Mouse (Mus musculus) MEL (cell line): ENCODE results near the gene Dnmt3l.

Experiments
- CHD1 ChIP-seq: IDR thresholded peaks from 2 replicates; pipeline ENCODE4 v1.6.1; 2012; ENCODE audit warnings: low read depth, mild to moderate bottlenecking, inconsistent platforms, low read length, improper control_type of control experiment
- CTCF ChIP-seq, 3 experiments: IDR thresholded peaks in 2 of 3; conservative IDR thresholded peaks in 1 of 3; 2 replicates each; pipeline ENCODE4 v1.5.1; 2011 to 2012; ENCODE audit warnings: low read length in 3 of 3, low read depth in 2 of 3, mild to moderate bottlenecking in 2 of 3, improper control_type of control experiment in 1 of 3, inconsistent platforms in 1 of 3, mixed read lengths in 1 of 3, moderate library complexity in 1 of 3; ENCODE audit not compliant: control insufficient read depth in 1 of 3, insufficient read depth in 1 of 3, poor library complexity in 1 of 3, severe bottlenecking in 1 of 3
- EP300 ChIP-seq, 2 experiments: IDR thresholded peaks; 2 replicates each; pipeline ENCODE4 v1.6.1; 2011; ENCODE audit warnings: improper control_type of control experiment in 2 of 2, low read length in 2 of 2, low read depth in 1 of 2, mild to moderate bottlenecking in 1 of 2
- GATA1 ChIP-seq: IDR thresholded peaks from 2 replicates; pipeline ENCODE4 v1.6.1; 2011; ENCODE audit warnings: low read depth, low read length, improper control_type of control experiment
- MAX ChIP-seq: IDR thresholded peaks from 2 replicates; pipeline ENCODE4 v1.6.1; 2011; ENCODE audit warnings: low read length, improper control_type of control experiment
- MEF2A ChIP-seq: IDR thresholded peaks from 2 replicates; pipeline ENCODE4 v1.6.1; 2014; ENCODE audit warnings: low read depth, mild to moderate bottlenecking, inconsistent platforms, low read length, improper control_type of control experiment; ENCODE audit not compliant: poor library complexity, insufficient replicate concordance, severe bottlenecking; ENCODE audit errors: extremely low read depth
- POLR2A ChIP-seq, 2 experiments: IDR thresholded peaks; 2 replicates each; pipeline ENCODE4 v1.6.1; 2011 to 2012; ENCODE audit warnings: low read length in 2 of 2, mild to moderate bottlenecking in 2 of 2, control low read depth in 1 of 2, improper control_type of control experiment in 1 of 2, low read depth in 1 of 2, moderate library complexity in 1 of 2; ENCODE audit not compliant: control insufficient read depth in 1 of 2, insufficient read depth in 1 of 2, poor library complexity in 1 of 2
- SIN3A ChIP-seq: IDR thresholded peaks from 2 replicates; pipeline ENCODE4 v1.6.1; 2012; ENCODE audit warnings: low read length, improper control_type of control experiment, inconsistent platforms
- TAL1 ChIP-seq: IDR thresholded peaks from 2 replicates; pipeline ENCODE4 v1.6.1; 2012; ENCODE audit warnings: mild to moderate bottlenecking, inconsistent platforms, low read length, moderate library complexity, mixed read lengths
- TCF12 ChIP-seq: IDR thresholded peaks from 2 replicates; pipeline ENCODE4 v1.6.1; 2014; ENCODE audit warnings: low read depth, mild to moderate bottlenecking, inconsistent platforms, low read length, improper control_type of control experiment, moderate library complexity
- USF1 ChIP-seq: IDR thresholded peaks from 2 replicates; pipeline ENCODE4 v1.6.1; 2014; ENCODE audit warnings: low read depth, mild to moderate bottlenecking, inconsistent platforms, low read length, improper control_type of control experiment, moderate library complexity
- USF2 ChIP-seq, 2 experiments: IDR thresholded peaks; 2 replicates each; pipeline ENCODE4 v1.6.1; 2011 to 2012; ENCODE audit warnings: improper control_type of control experiment in 2 of 2, low read length in 2 of 2, borderline replicate concordance in 1 of 2, inconsistent platforms in 1 of 2, low read depth in 1 of 2, mild to moderate bottlenecking in 1 of 2; ENCODE audit not compliant: insufficient read depth in 1 of 2

DNA sequence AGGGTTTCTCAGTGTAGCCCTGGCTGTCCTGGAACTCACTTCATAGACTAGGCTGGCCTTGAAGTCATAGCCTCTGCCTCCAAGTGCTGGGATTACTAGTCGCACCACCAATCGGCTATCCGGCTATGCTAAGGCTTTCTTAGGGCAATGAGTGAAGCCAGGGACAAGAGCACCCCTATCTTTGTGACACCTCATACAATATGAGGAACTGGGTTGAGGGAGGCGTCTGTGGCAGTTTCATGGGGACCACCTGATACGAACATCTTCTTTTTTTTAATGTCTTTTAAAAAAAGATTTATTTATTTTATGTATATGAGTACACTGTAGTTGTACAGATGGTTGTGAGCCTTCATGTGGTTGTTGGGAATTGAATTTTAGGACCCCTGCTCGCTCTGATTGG is 44.0 kb downstream of the Dnmt3l start:
- TF ChIP-seq EP300 (IDR thresholded peaks at IDR 0.05; ENCODE audit: low read depth in 1 of 2, low read length in 2 of 2) (no peak), CTCF (IDR thresholded peaks at IDR 0.05 in 2 of 3, conservative IDR thresholded peaks at IDR 0.05 in 1 of 3; ENCODE audit: control insufficient read depth in 1 of 3, insufficient read depth in 1 of 3, low read depth in 2 of 3, low read length in 3 of 3, poor library complexity in 1 of 3, severe bottlenecking in 1 of 3) (no peak), GATA1 (no peak), CHD1 (no peak), USF2 (IDR thresholded peaks at IDR 0.05; ENCODE audit: borderline replicate concordance in 1 of 2, insufficient read depth in 1 of 2, low read depth in 1 of 2, low read length in 2 of 2) (no peak), POLR2A (IDR thresholded peaks at IDR 0.05; ENCODE audit: control insufficient read depth in 1 of 2, insufficient read depth in 1 of 2, low read depth in 1 of 2, low read length in 2 of 2, poor library complexity in 1 of 2) (no peak), SIN3A (no peak), USF1 (no peak), MEF2A (no peak), MAX (no peak), TCF12 (no peak), TAL1 (no peak)
